Mouse (Mus musculus) myocyte (in vitro differentiated cells): ENCODE measurements around the gene Cd300ld3.

Source experiments
- CEBPB ChIP-seq: IDR thresholded peaks from 2 replicates; pipeline ENCODE4 v1.6.1; 2011; ENCODE audit warnings: mild to moderate bottlenecking, moderate library complexity; ENCODE audit not compliant: poor library complexity, insufficient read depth, severe bottlenecking
- E2F4 ChIP-seq: IDR thresholded peaks from one replicate; pipeline ENCODE4 v1.6.1; 2011; ENCODE audit warnings: mild to moderate bottlenecking, control low read depth, moderate library complexity; ENCODE audit not compliant: insufficient read depth
- MAX ChIP-seq: IDR thresholded peaks from one replicate; pipeline ENCODE4 v1.6.1; 2011; ENCODE audit warnings: low read depth, mild to moderate bottlenecking, control low read depth
- MYOD1 ChIP-seq, 3 experiments: IDR thresholded peaks; one replicate each; pipeline ENCODE4 v1.6.1; 2011; ENCODE audit warnings: control low read depth in 2 of 3, low read depth in 2 of 3, mild to moderate bottlenecking in 2 of 3, moderate library complexity in 1 of 3; ENCODE audit not compliant: insufficient read length in 2 of 3, control insufficient read depth in 1 of 3
- MYOG ChIP-seq, 3 experiments: IDR thresholded peaks; one replicate each; pipeline ENCODE4 v1.6.1; 2011; ENCODE audit warnings: control low read depth in 2 of 3, low read depth in 2 of 3, mild to moderate bottlenecking in 2 of 3; ENCODE audit not compliant: insufficient read length in 2 of 3, control insufficient read depth in 1 of 3, insufficient read depth in 1 of 3
- POLR2A ChIP-seq: IDR thresholded peaks from one replicate; pipeline ENCODE4 v1.6.1; 2011; ENCODE audit warnings: low read depth, mild to moderate bottlenecking, control low read depth, moderate library complexity; ENCODE audit not compliant: insufficient read length
- POLR2AphosphoS2 ChIP-seq: IDR thresholded peaks from one replicate; pipeline ENCODE4 v1.6.1; 2011; ENCODE audit warnings: low read depth, control low read depth; ENCODE audit not compliant: insufficient read length
- SRF ChIP-seq: IDR thresholded peaks from one replicate; pipeline ENCODE4 v1.6.1; 2011; ENCODE audit warnings: low read depth; ENCODE audit not compliant: control insufficient read depth, insufficient read length
- TCF12 ChIP-seq: IDR thresholded peaks from one replicate; pipeline ENCODE4 v1.6.1; 2011; ENCODE audit warnings: mild to moderate bottlenecking, control low read depth; ENCODE audit not compliant: poor library complexity, insufficient read depth, severe bottlenecking
- TCF3 ChIP-seq: IDR thresholded peaks from one replicate; pipeline ENCODE4 v1.6.1; 2011; ENCODE audit warnings: low read depth, control low read depth; ENCODE audit not compliant: insufficient read length
- USF1 ChIP-seq: IDR thresholded peaks from one replicate; pipeline ENCODE4 v1.6.1; 2011; ENCODE audit warnings: low read depth, mild to moderate bottlenecking, control low read depth, moderate library complexity

DNA sequence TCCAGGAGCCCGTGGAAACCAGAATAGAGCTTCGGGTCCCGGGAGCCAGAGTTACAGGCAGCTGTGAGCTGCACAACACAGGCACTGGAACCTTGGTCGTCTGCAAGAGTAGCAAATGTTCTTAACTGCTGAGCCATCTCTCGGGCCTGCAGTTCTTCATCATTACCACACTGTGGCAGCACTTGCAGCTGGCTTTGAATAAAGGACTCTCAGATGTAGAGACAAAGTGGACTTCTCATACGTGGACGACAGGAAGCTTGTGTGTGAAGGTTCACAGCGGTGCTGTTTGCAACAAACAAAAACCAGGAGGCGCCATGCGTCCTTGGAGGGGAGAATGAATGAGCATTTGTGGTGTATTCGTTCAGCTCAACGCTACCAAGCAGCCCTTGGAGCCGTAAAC is 32.7 kb upstream of the Cd300ld3 start:
- no peak for TF ChIP-seq POLR2A
- no peak for TF ChIP-seq TCF3
- TF ChIP-seq USF1 = no peak
- TF ChIP-seq E2F4 = no peak
- TF ChIP-seq MYOD1 (IDR thresholded peaks at IDR 0.05; ENCODE audit: control insufficient read depth in 1 of 3, insufficient read length in 2 of 3, low read depth in 2 of 3) = no peak
- no peak for TF ChIP-seq MAX
- no peak for TF ChIP-seq MYOG (IDR thresholded peaks at IDR 0.05; ENCODE audit: control insufficient read depth in 1 of 3, insufficient read depth in 1 of 3, insufficient read length in 2 of 3, low read depth in 2 of 3)
- no peak for TF ChIP-seq TCF12
- no peak for TF ChIP-seq CEBPB
- TF ChIP-seq POLR2AphosphoS2 = no peak
- no peak for TF ChIP-seq SRF
